Mouse (Mus musculus): Measurements from ENCODE around the gene Dnaic1. TPM values are rescaled to one million over a fixed set of nuclear protein-coding genes. Genes with fewer than 3 reads are reported as not detected.

The Dnaic1 gene
- polyA plus RNA-seq, 1 experiment from 2014 or later, result 0.40 TPM

DNA sequence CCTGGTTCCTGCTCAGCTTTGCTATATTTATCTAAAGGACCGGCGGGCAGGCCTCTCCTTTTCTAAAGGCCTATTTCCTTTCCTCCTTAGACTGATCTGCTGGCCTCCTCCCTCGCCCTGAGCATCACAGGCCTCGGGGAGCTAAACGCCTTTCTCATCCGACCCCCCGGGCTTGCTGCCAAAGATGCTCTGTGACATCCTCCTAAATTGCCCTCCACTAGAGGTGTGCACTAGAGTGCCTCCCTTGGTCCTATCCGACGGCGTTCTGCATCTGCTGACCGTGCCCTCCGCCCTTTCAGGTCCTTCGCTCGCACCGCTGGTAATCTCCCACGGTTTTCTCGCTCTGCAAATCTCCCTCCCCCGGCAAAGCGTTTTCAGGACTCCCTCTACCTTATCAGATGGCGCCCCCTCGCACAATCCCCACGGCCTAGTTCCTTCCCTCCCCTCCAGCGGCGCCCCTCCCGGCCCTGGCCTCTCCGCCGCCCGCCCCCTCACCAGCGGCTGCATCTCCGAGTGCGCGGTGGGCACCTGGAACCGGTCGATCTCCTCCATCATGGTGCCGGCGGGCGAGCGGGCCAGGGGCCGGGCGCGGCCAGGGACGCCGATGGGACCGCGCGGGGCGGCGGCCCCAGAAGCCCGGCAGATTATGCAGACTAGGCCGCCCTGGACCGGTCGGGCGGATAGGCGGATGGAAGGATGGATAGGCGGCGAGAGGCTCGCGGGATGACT, 729 bp upstream of the Dnaic1 start:
- in situ Hi-C loops (cut with MboI; ENCODE audit: low pct_unique_long_range_greater_than_20kb), result loop anchor here (5.0 kb wide), 1 partner anchor 43 kb away; no protein-coding TSS in a partner anchor
- CTCF ChIA-PET, result interaction anchor here (0.8 to 2.0 kb wide), 3 partner anchors 16 to 98 kb away, joined by 3 to 4 read pairs (median 4); no protein-coding TSS in a partner anchor
- ATAC-seq (peak; percentile 33), DNase-seq (ENCODE audit: low read depth, low spot score) (no peak)
- POLR2A ChIA-PET, result no interaction called here
- H3K27me3 ChIP-seq, result no peaks in the 10 kb centered on the region
- TF ChIP-seq CTCF (IDR thresholded peaks at IDR 0.05), result no peak

GRCm38 (mm10) chr4:41571490-41571889, 1.9 kb downstream of the Dnaic1 start:
- H3K27me3 ChIP-seq, result no peaks in the 10 kb centered on the region
- ATAC-seq (no peak), DNase-seq (ENCODE audit: low read depth, low spot score) (no peak)
- ChIA-PET POLR2A (no interaction called here), CTCF (no interaction called here)
- in situ Hi-C loops (cut with MboI; ENCODE audit: low pct_unique_long_range_greater_than_20kb), result no loop called here
- TF ChIP-seq CTCF (IDR thresholded peaks at IDR 0.05), result no peak

GRCm38 (mm10) chr4:41573492-41573891, 3.9 kb downstream of the Dnaic1 start:
- ChIA-PET CTCF (no interaction called here), POLR2A (no interaction called here)
- TF ChIP-seq CTCF (IDR thresholded peaks at IDR 0.05), result no peak
- in situ Hi-C loops (cut with MboI; ENCODE audit: low pct_unique_long_range_greater_than_20kb), result no loop called here
- DNase-seq (ENCODE audit: low read depth, low spot score), result no peak
- no peaks in the 10 kb centered on the region for H3K27me3 ChIP-seq
- no peak for ATAC-seq

GRCm38 (mm10) chr4:41575914-41576313, 6.3 kb downstream of the Dnaic1 start:
- no peak for TF ChIP-seq CTCF (IDR thresholded peaks at IDR 0.05)
- in situ Hi-C loops (cut with MboI; ENCODE audit: low pct_unique_long_range_greater_than_20kb), result no loop called here
- ChIA-PET POLR2A (no interaction called here), CTCF (interaction anchor here (1.3 kb wide), 1 partner anchor 15 kb away, joined by 3 read pairs; no protein-coding TSS in a partner anchor)
- DNase-seq (ENCODE audit: low read depth, low spot score) (no peak), ATAC-seq (no peak)
- no peaks in the 10 kb centered on the region for H3K27me3 ChIP-seq

DNA sequence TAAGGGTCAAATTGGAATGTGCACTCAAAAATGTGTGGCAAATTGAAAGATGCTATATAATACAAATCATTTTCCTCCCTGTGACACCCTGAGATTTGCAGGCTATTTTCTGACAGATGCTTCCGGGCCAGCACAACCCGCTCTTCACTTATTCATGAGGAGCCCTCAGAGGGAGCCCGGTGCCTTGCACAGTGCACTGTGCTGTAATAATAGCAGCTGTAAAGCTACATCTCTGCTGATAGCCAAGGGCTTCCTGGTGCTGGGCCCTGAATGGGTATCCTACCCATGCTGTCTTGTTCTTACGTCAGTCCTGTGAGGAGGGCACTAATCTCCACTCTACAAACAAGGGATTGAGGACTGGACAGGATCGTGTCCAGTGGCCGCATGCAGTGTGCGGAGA, 13.8 kb downstream of the Dnaic1 start:
- TF ChIP-seq CTCF (IDR thresholded peaks at IDR 0.05), result no peak
- DNase-seq (ENCODE audit: low read depth, low spot score), result no peak
- no peaks in the 10 kb centered on the region for H3K27me3 ChIP-seq
- ATAC-seq, result no peak
- CTCF ChIA-PET, result no interaction called here
- in situ Hi-C loops (cut with MboI; ENCODE audit: low pct_unique_long_range_greater_than_20kb), result no loop called here
- POLR2A ChIA-PET, result no interaction called here

DNA sequence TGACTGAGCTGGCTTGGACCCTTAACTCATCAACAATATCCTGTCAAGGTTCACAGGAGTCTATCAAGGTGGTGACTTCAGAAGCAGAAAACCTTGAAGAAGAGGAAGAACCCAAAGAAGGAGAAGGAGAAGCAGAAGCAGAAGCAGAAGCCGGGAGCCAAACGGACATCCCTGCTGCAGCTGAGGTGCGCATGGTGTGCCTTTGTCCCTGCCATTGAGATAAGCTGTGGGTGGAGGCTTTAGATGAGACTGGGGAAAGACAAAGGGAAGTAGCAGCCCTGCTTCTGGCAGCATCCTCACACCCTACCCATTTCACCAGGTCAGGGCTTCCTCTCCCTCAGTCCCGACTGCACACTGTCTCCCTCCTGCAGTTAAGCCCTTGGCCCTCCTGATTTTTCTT, 33.2 kb downstream of the Dnaic1 start:
- no peak for DNase-seq (ENCODE audit: low read depth, low spot score)
- ATAC-seq, result no peak
- ChIA-PET CTCF (interaction anchor here (0.9 kb wide), 1 partner anchor 17 kb away, joined by 4 read pairs; no protein-coding TSS in a partner anchor), POLR2A (no interaction called here)
- peaks cover 6% of the 10 kb centered on the region for H3K27me3 ChIP-seq
- in situ Hi-C loops (cut with MboI; ENCODE audit: low pct_unique_long_range_greater_than_20kb), result no loop called here
- no peak for TF ChIP-seq CTCF (IDR thresholded peaks at IDR 0.05)

GRCm38 (mm10) chr4:41604476-41605396, 35.2 kb downstream of the Dnaic1 start:
- in situ Hi-C loops (cut with MboI; ENCODE audit: low pct_unique_long_range_greater_than_20kb), result no loop called here
- ChIA-PET CTCF (interaction anchor here (0.9 to 1.5 kb wide), 4 partner anchors 8 to 81 kb away, joined by 3 read pairs; no protein-coding TSS in a partner anchor), POLR2A (no interaction called here)
- no peak for ATAC-seq
- DNase-seq (ENCODE audit: low read depth, low spot score), result no peak
- H3K27me3 ChIP-seq, result peaks cover 6% of the 10 kb centered on the region
- TF ChIP-seq CTCF (IDR thresholded peaks at IDR 0.05), result no peak

- ChIA-PET CTCF (interaction anchor here (0.6 to 1.6 kb wide), 2 partner anchors 55 to 88 kb away, joined by 3 to 6 read pairs; no protein-coding TSS in a partner anchor), POLR2A (no interaction called here)
- in situ Hi-C loops (cut with MboI; ENCODE audit: low pct_unique_long_range_greater_than_20kb), result no loop called here
- ATAC-seq, result no peak
- no peak for DNase-seq (ENCODE audit: low read depth, low spot score)
- H3K27me3 ChIP-seq, result peaks cover 6% of the 10 kb centered on the region
- TF ChIP-seq CTCF (IDR thresholded peaks at IDR 0.05), result no peak
Measured at GRCm38 (mm10) chr4:41606784-41607183, 37.2 kb downstream of the Dnaic1 start.

- no peak for DNase-seq (ENCODE audit: low read depth, low spot score)
- in situ Hi-C loops (cut with MboI; ENCODE audit: low pct_unique_long_range_greater_than_20kb), result loop anchor here (5.0 kb wide), 4 partner anchors 37 to 143 kb away; partner anchors contain the start of genes Dnaic1, Fam219a and Nudt2
- ChIA-PET CTCF (interaction anchor here (1.1 kb wide), 1 partner anchor 31 kb away, joined by 3 read pairs; no protein-coding TSS in a partner anchor), POLR2A (no interaction called here)
- H3K27me3 ChIP-seq, result no peaks in the 10 kb centered on the region
- TF ChIP-seq CTCF (IDR thresholded peaks at IDR 0.05), result peak; percentile 43
- peak; percentile 48 for ATAC-seq
Measured at GRCm38 (mm10) chr4:41609681-41610593, 40.4 kb downstream of the Dnaic1 start.

GRCm38 (mm10) chr4:41610594-41610980, 41.0 kb downstream of the Dnaic1 start:
- H3K27me3 ChIP-seq, result no peaks in the 10 kb centered on the region
- POLR2A ChIA-PET, result no interaction called here
- CTCF ChIA-PET, result interaction anchor here (1.1 kb wide), 1 partner anchor 32 kb away, joined by 3 read pairs; no protein-coding TSS in a partner anchor
- in situ Hi-C loops (cut with MboI; ENCODE audit: low pct_unique_long_range_greater_than_20kb), result loop anchor here (5.0 kb wide), 4 partner anchors 37 to 143 kb away; partner anchors contain the start of genes Dnaic1, Fam219a and Nudt2
- TF ChIP-seq CTCF (IDR thresholded peaks at IDR 0.05), result peak; percentile 1
- DNase-seq (ENCODE audit: low read depth, low spot score), result peak; percentile 59
- peak; percentile 80 for ATAC-seq
